Mouse (Mus musculus): ENCODE results near the gene Sprtn. TPM values are rescaled to one million over a fixed set of nuclear protein-coding genes. Genes with fewer than 3 reads are reported as not detected.

Gene Sprtn
- polyA plus RNA-seq (2017; shearing (Covaris generic)) = 2.8 TPM

DNA sequence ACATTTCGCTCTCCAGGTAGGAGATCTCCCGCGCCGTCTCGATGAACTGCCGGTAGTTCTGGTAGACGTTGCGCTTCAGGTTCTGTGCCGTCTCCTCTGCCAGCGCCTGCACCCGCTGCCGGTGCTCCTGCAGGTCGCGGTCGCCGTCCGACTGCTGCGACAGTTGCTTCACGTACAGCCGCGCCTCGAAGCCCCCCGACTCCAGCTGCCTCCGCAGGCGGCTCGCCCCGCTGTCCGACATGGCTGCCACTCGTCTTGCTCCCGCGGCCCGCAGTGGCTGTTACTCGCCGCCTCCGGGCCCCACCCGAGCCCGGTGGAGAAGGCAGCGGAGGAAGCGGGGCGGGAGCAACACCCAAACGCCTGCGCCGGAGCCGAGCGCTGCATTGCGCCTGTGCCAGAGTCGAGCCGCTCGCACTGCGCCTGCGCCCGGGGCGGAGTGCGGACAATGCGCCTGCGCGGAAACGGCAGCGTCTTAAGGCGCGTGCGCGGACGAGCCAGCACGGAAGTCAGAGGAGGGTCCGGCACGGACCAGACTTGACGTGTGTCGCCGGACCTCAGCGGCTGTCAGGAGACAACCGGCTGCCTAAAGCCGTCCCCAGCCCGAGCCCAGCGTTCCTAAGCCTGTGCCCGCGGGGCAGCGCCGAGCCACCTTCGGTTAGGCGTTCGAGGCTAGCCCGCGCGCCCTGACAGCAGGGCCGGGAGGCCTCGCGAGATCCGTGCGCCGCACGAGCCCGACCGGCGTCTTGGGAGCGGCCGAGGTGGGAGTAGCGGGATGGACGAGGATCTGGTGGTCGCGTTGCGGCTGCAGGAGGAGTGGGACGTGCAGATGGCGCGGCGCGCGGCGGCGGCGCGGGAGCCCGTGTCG is at the start of gene Sprtn, which contains the start of gene Exoc8:
TSS of gene Sprtn (plus strand) at position 501 of the 865 bp plus-strand sequence.
TSS of gene Exoc8 (minus strand) at position 320 of the 865 bp plus-strand sequence.

DNA sequence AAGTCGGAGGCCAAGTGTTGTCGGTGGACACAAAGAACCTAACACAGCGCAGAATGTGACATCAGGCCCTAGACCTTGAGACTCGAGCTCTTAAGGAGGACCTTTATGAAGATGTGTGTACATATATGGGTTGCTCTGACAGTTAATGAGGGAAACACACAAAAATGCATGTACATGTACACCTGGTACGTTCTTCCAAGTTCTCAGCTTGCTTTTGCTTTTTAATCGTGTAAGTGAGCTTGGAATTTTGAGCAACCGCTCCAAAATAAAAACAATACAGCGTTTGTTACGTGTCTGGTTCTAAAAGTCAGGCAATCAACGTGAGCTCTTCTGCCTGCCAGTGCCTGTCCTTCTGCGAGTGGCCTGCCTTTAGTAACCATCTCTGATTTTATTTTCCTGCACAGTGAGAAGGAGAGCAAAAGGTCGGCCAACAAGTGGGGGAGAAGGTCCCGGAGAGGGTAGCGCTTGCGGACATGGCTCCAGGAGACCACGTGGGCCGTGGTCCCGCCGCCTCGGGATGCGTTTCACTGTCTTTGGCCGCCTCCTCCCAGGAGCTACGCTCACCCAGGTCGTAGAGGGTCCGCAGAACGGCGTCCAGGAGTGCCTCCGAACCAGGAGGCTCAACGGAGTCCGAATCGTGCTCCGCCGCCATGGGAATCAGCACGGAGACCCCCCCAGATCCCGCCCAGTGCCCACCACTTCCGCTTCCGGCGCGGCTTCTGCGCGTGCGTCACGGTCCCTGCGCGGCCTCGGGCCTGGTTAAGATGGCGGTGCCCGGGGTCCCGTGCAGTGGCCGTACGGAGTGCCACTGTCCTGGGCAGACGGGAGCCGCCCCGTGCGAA is 35.1 kb upstream of the Sprtn start, which contains the start of the genes Gnpat and 2810004N23Rik:
TSS of gene Gnpat (plus strand) at position 713 of the 842 bp plus-strand sequence.
TSS of gene 2810004N23Rik (minus strand) at position 800 of the 842 bp plus-strand sequence.

DNA sequence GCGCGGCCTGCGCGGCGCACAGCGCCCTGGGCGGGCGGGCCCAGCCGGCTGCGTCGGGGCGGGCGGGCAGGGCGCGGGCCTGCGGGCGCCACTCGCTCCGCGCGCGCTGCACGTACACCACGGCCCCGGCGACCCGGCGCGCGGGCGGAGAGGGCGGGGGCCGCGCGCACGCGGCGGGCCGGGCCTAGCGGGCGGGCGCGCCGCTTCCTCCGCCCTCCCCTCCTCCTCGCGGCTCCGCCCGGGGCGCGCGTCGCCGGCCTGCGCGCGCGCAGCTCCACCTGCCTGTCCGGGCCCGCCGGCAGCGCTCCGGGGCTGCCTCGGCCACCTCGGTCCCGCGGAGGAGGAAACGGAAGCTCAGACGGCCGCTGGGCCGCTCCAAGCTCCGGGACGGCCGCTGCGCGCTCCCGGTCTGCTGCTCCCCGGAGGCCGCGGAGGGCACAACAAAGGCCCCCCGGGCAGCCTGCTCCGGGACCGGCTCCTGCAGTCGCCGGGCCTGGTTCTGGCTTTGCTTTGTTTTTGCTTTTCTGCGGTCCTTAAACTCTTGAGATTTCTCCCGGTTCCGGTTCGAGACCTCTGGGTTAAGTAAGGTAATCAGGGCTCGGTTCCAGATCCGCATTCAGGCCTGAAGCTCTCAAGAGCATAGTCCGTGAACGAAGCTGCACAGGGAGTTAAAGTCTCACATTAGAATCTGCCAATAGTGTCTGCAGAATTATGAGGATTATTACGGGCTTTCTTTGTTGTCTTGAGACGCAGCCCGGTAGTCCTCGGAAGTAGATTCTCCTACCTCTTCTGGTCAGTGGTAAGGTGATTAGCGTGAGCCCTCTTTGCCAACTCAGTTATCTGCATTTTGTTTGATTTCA is 51.8 kb downstream of the Sprtn start, which contains the start of gene Egln1:
TSS of gene Egln1 (minus strand) at position 116 of the 860 bp plus-strand sequence.

Other genes starting within 250 kb of the Sprtn start
- 0.73 TPM for gene 2310022B05Rik, start 234.5 kb upstream of the Sprtn start, polyA plus RNA-seq (2017; shearing (Covaris generic))
- 27.0 TPM for gene Ttc13, start 175.9 kb upstream of the Sprtn start, polyA plus RNA-seq (2017; shearing (Covaris generic))
- gene Arv1, start 175.7 kb upstream of the Sprtn start, polyA plus RNA-seq (2017; shearing (Covaris generic)) = 29.9 TPM
- gene Fam89a, start 146.1 kb upstream of the Sprtn start, polyA plus RNA-seq (2017; shearing (Covaris generic)) = 0.88 TPM
- 0.04 TPM for gene Trim67, start 104.8 kb upstream of the Sprtn start, polyA plus RNA-seq (2017; shearing (Covaris generic))
- gene Gnpat, start 34.9 kb upstream of the Sprtn start, polyA plus RNA-seq (2017; shearing (Covaris generic)) = 98.6 TPM
- 39.0 TPM for gene 2810004N23Rik, start 34.8 kb upstream of the Sprtn start, polyA plus RNA-seq (2017; shearing (Covaris generic))
- gene Exoc8, start 181 bp upstream of the Sprtn start, polyA plus RNA-seq (2017; shearing (Covaris generic)) = 2.5 TPM
- gene Egln1, start 51.4 kb downstream of the Sprtn start, polyA plus RNA-seq (2017; shearing (Covaris generic)) = 4.9 TPM
- gene Tsnax, start 115.1 kb downstream of the Sprtn start, polyA plus RNA-seq (2017; shearing (Covaris generic)) = 34.3 TPM
- gene Disc1, start 156.3 kb downstream of the Sprtn start, polyA plus RNA-seq (2017; shearing (Covaris generic)) = 0.48 TPM

Data from CD4-positive, CD25-positive, alpha-beta regulatory T cell, adult 9 weeks (primary cell).